Mouse (Mus musculus): Measurements from ENCODE around the gene Snx17.
A peak's percentile ranks its signal among the peaks of the same experiment; 100 is the strongest.
"Not testable (repeated sequence)": the region's sequence is repeated elsewhere in the genome, so short reads cannot be mapped to it uniquely, and the experiment has no call there.

Gene Snx17

GRCm38 (mm10) chr5:31197072-31197471 is 4.0 kb downstream of the Snx17 start:
- DNase-seq: no peak

DNA sequence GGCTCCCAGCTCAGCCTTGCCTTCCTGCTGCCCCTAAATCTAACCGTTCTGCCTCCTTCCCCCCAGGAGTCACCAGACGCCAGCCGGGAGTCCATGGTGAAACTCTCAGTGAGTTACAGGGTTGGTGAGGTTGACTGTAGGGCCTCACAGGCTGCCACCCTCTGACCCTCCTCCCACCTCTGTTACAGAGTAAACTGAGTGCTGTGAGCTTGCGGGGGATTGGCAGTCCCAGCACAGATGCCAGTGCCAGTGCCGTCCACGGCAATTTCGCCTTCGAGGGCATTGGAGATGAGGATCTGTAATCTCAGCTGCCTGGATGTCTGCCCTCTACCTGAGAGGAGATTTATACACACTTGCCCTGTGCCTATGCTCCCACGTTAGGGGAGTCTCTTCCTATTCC is 5.1 kb downstream of the Snx17 start:
- no peak for DNase-seq

- no peak for DNase-seq
Observed at GRCm38 (mm10) chr5:31198616-31199320, 5.7 kb downstream of the Snx17 start.

DNA sequence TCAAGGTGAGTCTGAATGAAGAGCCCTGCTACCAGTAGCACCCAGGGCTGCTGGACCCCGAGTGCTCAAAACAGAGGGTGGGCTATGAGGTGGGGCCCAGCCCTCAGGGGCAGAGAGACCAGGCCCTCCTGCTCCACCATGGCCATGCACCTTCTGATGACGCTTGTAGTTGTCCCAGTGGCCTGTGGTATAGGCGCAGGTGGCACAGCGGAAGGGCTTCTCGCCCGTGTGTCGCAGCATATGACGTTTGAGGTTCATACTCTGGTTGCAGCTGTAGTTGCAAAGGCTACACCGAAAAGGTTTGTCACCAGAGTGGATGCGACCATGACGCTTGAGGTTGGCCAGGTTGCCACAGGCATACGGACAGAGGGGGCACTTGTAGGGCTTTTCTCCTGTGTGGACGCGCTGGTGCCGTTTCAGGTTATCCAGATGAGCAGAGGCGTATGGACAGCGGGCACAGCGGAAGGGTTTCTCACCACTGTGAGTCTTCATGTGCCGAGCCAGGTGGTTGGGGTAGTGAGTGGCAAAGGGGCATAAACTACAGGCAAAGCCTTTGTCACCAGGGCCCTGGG is 6.4 kb downstream of the Snx17 start:
- no peak for DNase-seq

DNA sequence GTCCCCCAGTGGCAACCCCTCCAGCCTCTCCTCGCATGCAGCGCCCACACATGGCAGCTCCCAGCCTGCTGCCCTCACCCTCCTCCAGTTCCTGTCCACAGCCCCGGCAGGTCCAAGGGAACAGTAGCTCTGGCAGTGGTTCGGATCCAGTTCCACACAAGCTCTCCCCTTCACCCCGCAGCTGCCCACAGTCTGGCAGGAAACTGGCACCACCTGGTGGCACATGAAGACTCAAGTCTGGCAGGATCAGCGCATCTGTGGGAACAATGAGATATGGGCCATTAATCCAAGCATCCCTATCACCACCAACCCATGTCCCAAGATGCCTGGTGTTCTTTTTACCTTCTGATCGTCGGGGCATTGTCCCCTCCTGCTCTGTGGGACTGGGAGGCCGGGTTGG is 6.9 kb downstream of the Snx17 start:
- no peak for DNase-seq

- no peak for DNase-seq
Observed at GRCm38 (mm10) chr5:31200327-31200768, 7.3 kb downstream of the Snx17 start.

DNA sequence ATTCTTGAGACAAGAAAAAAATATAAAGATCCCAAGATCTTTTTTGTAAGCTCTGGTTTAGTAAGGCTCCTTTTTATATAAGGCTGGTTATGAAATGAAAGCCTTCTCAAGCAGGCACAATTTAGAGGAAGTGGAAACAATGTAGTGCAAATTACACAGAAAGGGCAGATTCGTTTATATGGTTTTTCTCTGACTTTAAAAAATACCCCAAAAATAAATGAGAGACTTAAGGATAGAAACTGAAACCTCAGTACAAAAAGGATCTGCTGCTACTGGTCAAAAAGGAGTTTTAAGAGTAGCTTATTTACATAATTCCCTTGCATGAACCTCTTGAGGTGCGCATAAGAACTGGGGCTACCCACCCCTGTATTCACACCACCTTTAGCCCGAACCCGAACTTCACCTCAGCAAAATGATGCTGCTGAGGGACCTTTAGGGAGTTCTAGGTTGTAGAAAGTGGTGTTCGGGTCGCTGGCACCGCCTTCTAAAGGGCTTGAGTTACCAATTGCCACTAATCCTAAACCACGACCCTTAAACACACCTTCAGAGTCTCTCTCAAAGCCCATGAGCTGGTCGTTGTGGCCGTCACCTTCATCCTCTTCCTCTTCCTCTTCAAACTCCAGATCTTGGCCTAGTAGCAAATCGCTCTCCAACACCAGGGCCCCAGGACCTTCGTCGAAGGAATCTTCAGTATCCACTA is 8.2 kb downstream of the Snx17 start:
- no peak for DNase-seq

DNA sequence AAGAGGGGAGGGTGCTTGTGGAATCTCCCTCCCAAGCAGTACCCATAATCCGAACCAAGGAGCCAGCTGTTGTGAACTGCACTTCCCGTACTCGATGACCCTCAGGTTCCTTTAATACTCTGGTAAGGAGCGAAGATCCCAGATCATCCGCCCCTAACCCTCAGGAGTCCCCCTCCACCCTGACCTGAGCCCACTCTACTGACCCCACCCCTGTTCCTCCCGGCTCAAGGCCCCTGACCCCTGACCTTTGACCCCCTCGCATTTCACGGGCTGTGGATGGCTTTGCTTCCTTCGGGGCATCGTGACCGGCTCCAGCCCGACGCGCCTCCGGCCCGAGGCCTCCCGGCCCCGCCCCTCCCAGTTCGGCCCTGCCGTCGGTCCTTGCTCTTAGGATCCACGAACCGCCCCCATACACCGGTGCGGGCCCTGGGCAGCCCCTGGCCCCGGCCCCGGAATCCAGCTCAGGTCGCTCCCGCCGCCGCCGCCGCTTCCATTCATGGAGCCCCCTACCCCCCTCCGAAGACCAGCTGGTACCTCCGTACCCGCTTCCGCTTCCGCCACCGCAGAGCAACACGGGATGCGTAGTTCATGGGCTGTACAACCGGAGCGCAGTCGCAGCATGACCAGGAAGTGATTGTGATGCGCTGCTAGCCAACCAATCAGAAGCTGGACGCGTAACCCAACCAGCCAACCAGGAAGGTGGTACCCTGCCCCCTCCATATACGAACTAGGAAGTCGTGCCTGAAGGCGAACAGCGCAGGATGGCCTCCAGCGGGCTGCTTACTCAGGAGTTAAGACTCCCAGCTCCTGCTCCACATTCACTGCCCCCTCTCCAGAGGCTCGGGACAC is 8.9 kb downstream of the Snx17 start, which contains the start of gene Zfp513:
Zfp513 (minus strand) TSS at position 562 of the 849 bp plus-strand sequence.
- peak; percentile 97 to 99 for DNase-seq

GRCm38 (mm10) chr5:31202933-31203332 is 9.9 kb downstream of the Snx17 start:
- no peak for DNase-seq

- DNase-seq: no peak
Observed at GRCm38 (mm10) chr5:31203866-31204265, 10.8 kb downstream of the Snx17 start.

DNA sequence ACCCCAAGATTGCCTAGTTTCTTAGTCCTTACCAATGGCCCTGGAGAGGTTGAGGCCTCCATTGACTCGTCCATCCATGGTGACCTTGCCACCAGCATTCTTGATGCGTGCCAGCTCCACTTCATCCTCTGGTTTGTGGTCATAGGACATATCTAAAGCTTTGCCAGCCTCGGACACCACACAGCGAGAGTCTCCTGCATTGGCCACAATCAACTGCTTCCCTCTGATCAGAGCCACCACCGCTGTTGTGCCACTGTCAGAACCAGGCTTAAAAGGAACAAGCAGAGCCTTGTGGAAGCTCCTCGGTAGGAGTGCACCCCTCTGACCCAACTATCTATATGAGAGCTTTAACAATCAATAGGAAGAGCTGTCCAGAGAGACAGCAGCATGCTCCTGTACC is 11.4 kb downstream of the Snx17 start:
- no peak for DNase-seq

DNA sequence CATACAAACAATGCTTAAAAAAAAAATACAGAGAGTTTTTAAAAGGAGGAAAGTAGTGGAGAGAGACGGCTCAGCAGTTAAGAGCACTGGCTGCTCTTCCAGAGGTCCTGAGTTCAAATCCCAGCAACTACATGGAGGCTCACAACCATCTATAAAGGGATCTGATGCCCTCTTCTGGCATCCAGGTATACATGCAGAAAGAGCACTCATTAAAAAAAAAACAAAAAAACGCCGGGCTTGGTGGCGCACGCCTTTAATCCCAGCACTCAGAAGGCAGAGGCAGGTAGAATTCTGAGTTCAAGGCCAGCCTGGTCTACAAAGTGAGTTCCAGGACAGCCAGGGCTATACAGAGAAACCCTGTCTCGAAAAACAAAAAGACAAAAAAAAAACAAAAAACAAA is 23.5 kb downstream of the Snx17 start:
- DNase-seq: not testable (repeated sequence)

- no peak for DNase-seq
Observed at GRCm38 (mm10) chr5:31218294-31218693, 25.3 kb downstream of the Snx17 start.

- peak in 1 of 2 experiments; percentile 9 for DNase-seq
Observed at GRCm38 (mm10) chr5:31219070-31219469, 26.0 kb downstream of the Snx17 start.

- no peak for DNase-seq
Observed at GRCm38 (mm10) chr5:31219474-31219873, 26.4 kb downstream of the Snx17 start.

- peak in 1 of 2 experiments; percentile 32 for DNase-seq
Observed at GRCm38 (mm10) chr5:31219911-31220447, 27.0 kb downstream of the Snx17 start.

DNA sequence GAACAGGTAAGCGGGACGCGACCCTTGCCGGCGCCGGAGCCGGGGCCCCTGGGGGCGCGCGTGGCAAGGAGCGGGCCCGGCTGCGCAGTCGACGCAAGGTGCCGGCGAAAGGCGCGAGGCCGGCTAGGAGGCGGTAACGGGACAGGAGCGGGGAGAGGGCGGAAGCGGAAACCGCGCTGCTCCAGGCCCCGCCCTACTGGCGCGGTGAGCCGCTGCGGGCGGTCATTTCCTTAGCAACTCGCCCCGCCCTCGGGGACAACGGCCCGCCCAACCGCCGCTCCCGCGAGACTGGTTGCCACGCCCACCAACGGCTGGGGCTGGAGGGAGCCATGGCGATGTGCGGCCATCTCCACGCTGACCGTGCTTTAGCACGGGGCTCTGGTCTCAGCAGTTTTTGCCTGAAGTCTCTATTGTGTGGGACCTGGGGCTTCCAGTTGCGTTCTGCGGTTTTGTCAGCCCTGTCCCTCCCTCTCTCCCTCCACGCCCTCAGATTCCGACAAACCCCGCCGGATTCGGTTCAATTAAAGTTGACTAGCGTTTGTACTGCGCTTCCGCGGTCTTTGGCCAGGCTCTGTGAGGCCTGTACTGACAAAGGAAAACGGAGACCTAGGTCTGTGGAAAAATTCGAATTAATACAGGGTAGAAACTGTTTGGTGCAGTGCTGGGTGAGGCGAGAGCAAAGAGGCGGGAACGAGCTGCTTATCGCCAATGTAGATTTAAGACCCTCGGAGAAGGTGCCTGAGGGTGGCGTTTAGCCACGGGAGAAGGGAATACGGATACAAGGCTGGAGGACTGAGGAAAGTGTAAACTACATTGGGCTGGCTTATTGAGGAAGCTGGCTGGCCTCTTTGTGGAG is 27.6 kb downstream of the Snx17 start, which contains the start of gene Ppm1g:
Ppm1g (minus strand) TSS at position 240 of the 856 bp plus-strand sequence.
- peak; percentile 96 to 97 for DNase-seq

DNA sequence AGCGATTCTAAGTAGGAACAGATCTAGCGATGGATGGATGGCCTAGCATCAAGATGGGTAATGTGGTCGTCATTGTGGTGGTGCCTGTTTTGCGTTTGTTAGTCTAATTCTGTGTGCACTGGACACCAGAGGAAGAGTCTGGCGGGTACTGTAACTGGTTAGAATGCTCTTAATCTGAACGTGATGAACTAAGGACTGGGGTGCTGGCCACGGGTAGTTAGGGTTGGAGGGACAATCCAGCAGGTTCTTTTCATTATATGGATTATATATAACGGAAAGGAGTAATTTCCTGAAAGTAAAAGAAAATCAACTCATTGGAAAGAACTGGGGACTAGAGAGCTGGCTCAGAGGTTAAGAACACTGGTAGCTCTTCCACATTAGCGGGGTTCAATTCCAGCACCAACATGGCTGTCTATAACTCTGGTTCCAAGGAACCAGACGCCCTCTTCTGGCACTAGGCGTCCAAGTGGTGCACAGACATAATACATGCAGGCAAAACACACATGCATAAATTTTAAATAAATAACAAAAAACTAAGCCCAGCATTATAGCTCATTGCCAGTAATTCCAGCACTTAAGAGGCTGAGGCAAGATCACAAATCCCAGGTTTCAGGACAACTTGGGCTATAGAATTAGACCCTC is 28.4 kb downstream of the Snx17 start:
- peak in 1 of 2 experiments; percentile 48 for DNase-seq

DNA sequence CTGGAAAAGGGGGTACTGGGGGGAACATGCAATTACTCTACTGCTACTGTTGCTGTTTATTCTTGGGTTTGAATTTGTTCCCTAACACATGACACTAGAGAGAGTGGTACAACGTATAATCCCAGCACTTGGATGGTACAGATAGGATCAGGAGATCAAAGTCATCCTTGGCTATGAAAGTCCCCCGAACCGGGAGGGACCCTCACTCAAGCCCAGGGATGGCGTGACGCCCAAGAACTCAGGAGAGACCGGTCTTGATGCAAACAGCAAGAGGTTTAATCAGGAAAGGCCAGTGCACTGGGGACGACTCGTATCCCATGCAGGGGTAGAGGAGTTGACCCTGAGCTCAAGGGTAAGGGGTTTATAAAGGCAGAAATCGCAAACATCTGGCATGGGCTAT is 29.7 kb downstream of the Snx17 start:
- no peak for DNase-seq

DNA sequence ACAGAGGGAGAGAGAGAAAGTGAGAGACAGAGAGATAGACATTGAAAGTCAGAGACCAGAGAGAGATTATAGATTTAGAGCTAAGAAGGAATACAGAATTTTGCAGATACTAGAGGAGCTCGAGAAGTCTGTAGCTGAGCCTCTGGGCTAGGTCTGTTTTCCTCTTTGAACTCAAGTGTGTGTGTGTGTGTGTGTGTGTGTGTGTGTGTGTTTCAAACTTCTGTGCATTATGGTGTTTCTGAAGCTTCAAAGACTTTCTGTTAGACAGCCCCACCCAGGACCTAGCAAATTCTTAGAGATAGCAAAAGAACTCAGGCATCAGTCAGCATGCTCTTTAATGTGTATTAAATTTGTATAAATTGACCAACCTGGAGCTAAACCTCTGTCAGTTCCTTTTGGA is 33.6 kb downstream of the Snx17 start:
- DNase-seq: no peak
